Mouse (Mus musculus): Measurements from ENCODE around the gene Tex26.

- TF ChIP-seq CHD2 (IDR thresholded peaks at IDR 0.05; ENCODE audit: low read depth, low read length) (no peak), ZNF384 (IDR thresholded peaks at IDR 0.05; ENCODE audit: low read depth, low read length) (no peak)
These were observed 9.9 kb upstream of the Tex26 start for GRCm38 (mm10) chr5:149429541-149429940.
